Mouse (Mus musculus) ES-Bruce4 (cell line): ENCODE results near the gene Tbc1d1.

Experiments
- CTCF ChIP-seq: IDR thresholded peaks from one replicate; pipeline ENCODE4 v1.8.1; 2011; ENCODE audit warnings: low read depth, low read length
- EP300 ChIP-seq: IDR thresholded peaks from 2 replicates; pipeline ENCODE4 v1.6.1; 2011; ENCODE audit warnings: low read depth, low read length; ENCODE audit not compliant: insufficient read depth

GRCm38 (mm10) chr5:64149184-64150127, 6.6 kb upstream of the Tbc1d1 start:
- TF ChIP-seq EP300 (no peak), CTCF (no peak)
